Mouse (Mus musculus) T-helper 1 cell (primary cell): ENCODE measurements around the gene Ttbk1.

Experiments
- in situ Hi-C: fragments of 300-600 bp; cut with MboI, MseI; formaldehyde crosslinking; loops from one replicate; pipeline ENCODE4 v1.15.1; 2025; ENCODE audit warnings: high pct_unique_total_duplicates

Ttbk1 gene

DNA sequence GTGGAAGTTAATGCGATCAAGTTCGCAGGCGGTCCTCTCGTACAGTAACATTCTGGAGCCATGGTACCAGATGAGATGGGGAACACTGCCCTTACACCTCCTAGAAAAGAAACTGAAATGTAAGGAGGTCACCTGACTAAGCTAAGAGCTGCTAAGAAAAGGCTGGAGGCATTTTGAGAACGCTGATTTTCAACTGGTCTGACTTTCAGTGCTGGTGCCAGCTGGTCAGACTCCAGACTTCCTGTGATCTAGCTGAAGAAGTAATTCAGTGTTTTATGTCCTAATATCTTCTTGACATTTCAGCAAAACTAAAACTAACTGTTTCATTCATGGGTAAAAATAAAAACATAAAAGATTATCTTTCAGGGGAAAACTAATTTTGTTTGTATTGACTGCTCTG lies 68.8 kb downstream of the Ttbk1 start:
- in situ Hi-C loops, result no loop called here

DNA sequence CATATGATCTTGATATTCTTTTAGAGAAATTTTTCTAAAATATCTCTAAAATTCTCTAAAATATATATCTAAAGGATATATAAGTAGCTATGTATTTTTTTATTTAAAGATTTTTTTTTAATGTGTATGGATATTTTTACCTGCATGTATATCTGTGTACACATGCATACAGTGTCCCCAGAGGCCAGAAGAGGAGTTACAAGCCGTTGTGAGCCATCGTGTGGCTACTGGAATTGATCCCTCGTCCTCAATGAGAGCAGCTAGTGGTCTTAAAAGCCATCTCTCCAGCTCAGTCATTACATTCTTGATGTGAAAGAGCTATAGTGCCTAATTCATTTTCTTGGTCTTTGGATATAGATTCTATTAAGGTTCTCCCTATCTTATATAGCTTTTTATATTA lies 79.0 kb downstream of the Ttbk1 start:
- in situ Hi-C loops, result no loop called here

DNA sequence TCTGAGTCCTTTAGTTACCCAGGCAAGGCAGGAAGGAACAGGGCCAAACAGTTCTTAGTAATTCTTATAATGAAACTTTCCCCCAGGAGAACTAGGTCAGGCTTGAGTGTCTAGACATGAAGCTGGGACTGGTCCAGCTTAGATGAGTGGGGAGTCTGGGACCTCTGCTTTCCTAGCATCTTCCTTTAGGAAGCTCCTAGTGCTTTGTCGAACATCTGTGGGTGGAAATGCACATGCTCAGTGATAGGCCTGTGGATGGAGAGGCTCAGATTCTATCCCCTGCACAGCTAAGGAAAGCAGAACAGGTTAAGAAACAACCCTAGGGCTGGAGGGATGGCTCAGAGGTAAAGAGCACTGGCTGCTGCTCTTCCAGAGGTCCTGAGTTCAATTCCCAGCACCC lies 92.8 kb downstream of the Ttbk1 start:
- in situ Hi-C loops, result loop anchor here (5.0 kb wide), 1 partner anchor 57 kb away; no protein-coding TSS in a partner anchor

DNA sequence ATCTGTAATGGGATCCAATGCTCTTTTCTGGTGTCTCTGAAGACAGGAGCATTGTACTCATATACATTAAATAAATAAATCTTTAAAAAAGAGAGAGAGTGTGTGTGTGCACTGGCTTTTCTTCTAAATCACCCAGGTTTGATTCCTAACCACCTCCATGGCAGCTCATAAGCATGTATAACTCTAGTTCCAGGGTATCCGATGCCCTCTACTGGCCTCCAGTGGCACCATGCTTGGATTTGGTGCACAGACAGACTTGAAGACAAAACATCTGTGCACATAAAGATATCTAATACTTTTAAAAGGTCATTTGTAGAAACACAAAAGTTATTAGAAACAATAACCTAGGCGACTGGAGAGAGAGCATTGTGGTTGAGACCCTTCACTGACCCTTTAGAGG lies 94.5 kb downstream of the Ttbk1 start:
- in situ Hi-C loops, result loop anchor here (5.0 kb wide), 1 partner anchor 56 kb away; no protein-coding TSS in a partner anchor
